Mouse (Mus musculus) heart, postnatal 0 days (tissue): ENCODE data around the gene Ank.

Experiments
- CTCF ChIP-seq: IDR thresholded peaks from 2 replicates; pipeline ENCODE4 v1.5.1; 2016; ENCODE audit warnings: antibody characterized with exemption, control low read depth, low read depth
- EP300 ChIP-seq: IDR thresholded peaks from 2 replicates; pipeline ENCODE4 v1.6.1; 2016; ENCODE audit warnings: antibody characterized with exemption, low read depth

- TF ChIP-seq CTCF = no peak
- no peak for TF ChIP-seq EP300
Observed at GRCm38 (mm10) chr15:27604558-27604957, 138.1 kb downstream of the Ank start.
